Mouse (Mus musculus): ENCODE measurements around the gene Fam53b.

DNA sequence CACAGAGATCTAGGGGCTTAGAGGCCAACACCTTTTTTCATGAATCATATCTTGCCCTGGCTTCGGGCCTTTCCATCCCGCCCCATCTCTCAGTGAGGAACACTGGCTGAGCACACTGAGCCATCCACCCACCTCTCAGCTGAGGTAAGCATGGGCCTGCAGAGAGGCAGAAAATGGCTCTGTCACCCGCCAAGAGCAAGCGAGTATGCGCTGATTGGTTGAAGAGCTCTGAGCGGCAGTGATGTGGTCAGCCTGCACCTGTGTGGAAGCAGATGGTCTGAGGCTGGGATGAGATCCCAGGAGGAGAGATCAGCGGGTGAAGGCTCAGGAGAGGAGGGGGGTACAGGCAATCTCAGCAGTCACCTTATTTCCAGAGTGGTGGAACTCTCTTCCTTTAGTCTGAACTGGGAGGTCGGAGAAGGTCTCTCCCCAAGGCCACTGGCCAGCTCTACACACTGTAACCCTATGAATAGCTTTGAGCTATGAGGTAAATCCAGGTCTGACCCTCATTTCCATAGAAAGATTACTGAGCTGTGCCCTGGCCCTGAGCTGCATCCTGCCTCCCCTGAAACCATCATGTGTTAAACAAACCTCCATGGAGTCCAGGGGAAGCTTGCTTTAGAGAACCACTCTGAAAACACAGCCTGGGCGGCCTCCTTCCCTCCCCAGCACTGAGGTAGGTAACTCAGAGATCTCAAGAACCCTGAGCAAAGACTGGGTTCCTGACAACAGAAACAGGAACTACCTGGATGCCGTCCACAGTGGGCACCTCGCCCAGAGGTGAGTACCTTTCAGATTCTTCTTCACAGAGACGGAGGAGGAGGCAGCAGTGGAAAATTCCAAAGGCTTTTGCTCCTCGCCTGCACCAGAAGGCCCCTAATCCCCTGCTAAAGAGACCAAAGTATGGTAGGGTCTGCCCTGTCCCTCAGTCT is 6.5 kb downstream of the Fam53b start:
- no peak for TF ChIP-seq MAX (IDR thresholded peaks at IDR 0.05; ENCODE audit: low read depth)
- TF ChIP-seq TCF12 (IDR thresholded peaks at IDR 0.05; ENCODE audit: insufficient read depth, poor library complexity, severe bottlenecking): no peak
